Mouse (Mus musculus) thymus, postnatal 4 days (tissue): ENCODE measurements at regions not wholly inside any gene's neighbourhood (a gene's known extent, or its start where the extent isn't known, plus 50 kb on each side); places are given as distances from the start of the nearest gene placed in this dataset.
A peak's percentile ranks its signal among the peaks of the same experiment; 100 is the strongest.

ENCODE experiments used
- DNase-seq: peaks from one replicate; pipeline ENCODE4 v3.0.0; 2021

DNA sequence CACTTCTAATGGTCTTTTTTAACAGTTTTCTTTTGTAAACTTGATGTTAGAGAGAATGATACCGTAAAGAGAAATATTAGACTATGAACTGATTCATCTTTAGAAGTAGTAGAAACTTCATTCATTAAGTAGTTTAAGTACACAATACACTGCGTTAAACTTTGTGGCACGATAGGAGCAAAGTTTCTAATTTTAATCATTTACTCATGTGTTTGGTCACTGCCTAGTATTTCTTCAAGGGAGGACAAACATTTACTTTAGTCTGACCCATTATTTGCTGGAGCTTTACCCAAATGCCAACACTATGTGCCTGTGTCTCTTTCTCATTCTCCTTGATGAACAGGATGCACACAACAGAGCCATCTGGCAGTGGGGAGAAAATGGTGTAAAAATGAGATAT, 200.6 kb downstream of the Chm start:
- DNase-seq = no peak

DNA sequence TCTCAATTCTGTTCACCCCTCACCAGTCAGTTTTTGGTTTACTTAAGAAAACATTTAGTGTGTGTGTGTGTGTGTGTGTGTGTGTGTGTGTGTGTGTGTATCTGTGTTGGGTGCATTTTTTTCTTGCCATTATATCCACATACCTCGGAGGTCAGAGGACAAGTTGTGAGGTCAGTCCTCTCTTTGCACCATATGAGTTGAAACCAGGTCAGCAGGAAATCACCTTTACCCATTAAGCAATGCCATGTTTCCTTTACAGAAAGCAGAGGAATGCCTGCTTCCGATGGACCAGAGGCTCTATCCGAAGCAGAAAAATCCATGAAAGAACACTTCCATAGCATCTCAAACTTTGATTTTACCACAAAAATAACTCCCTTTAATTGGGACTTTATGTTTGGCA, 201.2 kb downstream of the Chm start:
- no peak for DNase-seq

DNA sequence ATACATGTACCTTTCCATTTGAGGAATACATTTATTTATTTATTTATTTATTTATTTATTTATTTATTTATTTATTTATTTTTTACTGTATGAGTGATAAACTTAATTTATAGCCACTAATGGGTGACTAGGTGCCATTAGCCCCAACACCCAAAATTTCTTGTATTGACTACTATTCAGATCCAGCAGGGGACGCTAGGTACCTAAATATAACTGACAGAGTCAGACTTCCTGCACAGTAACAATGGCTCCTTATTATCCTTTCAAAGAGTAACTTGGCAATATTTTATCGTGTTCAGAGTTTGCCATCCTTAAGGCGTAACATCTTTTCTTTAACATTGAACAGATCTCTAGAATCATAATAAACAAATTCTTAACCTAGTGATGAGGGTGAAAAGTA, 206.7 kb downstream of the Chm start:
- peak; percentile 7 for DNase-seq

DNA sequence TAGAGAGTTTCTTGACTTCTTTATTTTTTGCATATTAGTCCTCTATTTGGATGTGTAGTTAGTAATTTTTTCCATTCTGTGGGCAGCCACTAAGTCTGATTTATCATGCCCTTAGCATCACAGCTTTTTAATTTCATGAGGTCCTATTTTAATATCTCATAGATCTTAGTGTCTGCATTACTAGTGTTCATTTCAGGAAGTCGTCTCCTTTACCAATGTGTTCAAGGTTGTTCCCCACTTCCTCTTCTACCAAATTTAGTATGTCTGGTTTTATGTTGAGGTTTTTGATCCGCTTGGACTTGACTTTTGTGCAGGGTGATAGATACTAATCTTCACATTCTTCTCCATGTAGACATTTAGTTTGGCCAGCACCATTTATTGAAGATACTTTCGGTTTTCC, 221.2 kb downstream of the Chm start:
- DNase-seq = no peak

DNA sequence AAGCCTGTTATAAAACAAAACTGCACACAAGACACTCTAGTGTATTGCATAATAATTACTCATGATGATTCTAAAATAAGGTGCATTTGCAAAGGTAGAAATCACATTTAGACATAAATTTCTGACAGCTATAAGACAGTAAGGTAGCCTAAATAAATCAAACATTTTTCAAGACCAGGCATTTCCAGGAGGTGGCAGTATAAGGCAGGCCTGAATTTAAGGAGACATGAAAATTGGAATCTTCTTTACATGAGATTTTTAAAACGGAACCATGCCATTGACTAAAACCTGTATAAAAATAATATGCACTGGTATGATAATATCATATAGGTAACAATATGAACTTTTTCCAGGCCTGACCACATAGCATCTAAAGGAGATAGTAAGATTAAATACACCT, 235.5 kb downstream of the Chm start:
- DNase-seq = peak; percentile 5

DNA sequence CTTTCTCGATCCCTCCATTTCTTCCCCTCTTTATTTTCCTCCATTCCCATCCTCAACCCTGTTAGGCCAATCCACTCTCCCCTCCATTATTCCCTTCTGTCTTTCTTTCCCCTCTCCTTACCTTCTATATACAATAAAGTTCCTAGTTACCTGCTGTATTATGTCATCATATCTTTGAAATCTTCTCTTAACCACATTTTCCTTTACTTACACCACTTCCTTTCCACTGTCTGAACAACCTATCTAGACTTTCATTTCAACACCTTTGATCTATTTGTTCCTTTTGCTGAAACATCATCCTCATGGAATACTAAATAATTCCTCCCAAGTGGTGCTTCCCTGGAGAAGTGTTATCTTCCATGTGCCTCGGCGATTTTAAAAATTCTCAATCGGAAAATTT, 237.8 kb downstream of the Chm start:
- DNase-seq = no peak

DNA sequence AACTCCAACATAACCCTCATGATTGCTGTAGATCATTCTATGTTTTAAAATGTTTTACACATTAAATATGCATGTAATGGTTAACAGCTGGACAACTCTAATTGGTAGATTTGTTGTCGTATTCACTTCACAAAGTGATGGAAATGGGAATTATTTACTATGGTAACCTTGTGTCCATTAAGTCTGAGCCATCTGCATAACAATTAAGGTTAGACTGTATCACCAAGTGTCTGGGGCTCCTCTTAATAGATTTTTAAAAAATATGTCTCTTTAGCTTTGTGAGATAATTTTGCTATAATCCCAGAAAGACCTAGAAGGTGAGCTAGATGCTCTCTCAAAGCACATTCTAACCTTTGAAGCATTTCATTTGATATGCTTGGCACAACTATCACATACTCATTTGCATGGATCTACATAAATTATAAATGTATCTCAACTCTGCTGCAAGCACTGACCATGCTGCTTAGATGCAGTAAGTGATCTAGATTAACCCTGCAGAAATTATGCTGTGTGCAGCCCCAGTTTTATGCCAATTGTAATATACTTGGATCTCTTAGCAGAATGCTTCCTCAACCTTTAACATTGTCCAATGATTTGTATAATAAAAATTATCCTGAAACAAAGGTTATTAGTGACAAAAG, 227.2 kb upstream of the Pof1b start:
- DNase-seq = no peak

DNA sequence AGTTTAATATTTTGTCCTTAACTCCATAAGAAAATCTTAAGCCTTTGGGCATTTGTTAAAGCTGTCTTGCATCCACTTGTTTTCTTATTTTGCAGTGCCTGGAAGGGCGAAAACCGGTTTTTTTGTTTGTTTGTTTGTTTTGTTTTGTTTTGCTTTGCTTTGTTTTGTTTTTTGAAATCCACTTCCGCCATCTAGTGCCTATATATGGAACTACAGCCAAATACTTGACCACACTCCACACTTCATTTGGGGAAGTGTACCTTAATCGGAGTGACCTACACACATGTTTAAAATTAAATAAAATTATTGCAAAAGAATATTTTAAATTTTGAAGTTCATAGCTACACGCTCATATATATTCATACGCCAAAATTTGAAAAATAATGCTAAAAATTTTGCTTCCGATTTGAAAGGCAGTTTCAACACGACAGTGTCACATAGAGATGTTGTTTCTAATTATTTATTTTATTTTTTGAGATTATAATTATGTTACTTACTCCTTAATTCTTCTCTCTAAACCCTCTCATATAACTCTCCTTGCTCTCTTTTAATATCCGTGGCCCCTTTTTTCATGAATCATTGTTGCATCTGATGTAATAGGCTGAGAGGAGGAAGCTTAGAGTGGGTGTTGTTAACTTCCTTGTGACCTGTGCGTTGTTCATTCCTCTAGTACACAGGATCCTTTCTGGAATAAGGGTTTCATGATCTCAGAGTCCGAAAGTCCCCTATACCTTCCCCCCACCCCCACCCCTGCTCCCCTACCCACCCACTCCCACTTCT, 205.4 kb upstream of the Pof1b start:
- no peak for DNase-seq

DNA sequence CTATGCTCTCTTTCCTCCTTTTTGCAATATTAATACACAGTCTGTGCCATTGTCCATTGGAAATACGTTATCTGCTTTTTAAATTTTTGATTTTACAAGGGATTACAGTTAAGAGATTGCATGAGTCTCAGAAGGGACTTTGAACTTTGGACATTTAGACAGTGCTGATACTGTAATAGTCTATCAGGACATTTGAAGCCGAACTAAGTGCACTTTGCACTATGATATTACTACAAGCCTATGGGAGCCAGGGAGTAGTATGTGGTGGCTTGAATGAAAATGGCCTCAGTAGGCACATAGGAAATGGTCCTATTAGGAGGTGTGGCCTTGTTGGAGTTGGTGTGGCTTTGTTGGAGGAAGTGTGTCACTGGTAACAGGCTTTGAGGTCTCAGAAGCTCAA, 188.1 kb upstream of the Pof1b start:
- no peak for DNase-seq
